In the genomic region with DNA sequence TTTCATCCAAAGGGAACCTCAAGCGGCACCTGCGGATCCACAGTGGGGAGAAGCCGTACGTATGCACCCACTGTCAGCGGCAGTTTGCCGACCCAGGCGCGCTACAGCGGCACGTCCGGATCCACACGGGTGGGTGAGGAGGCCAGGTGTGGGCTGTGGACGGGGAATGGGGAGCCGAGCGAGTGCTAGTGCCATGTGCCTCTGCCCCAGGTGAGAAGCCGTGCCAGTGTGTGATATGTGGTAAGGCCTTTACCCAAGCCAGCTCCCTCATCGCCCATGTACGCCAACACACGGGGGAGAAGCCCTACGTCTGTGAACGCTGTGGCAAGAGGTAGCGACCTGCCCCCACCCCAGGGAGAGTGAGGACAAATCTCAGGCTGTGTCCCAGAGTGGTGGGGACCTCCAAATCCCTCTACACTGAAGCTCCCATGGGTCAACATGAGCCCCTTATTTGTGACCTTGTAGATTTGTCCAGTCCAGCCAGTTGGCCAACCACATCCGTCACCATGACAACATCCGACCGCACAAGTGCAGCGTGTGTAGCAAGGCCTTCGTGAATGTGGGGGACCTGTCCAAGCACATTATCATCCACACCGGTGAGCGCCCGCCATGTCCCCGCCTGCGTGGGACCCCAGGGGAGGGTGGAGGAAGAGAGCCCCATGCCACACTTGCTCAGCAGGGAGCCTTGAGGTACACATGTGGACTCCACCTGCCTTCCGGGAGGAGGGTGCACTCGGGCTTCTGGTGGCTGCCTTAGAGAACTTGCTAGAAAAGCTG, we compare ENCODE assay signal across 37 mouse cellular contexts. TPM values are rescaled to one million over a fixed set of nuclear protein-coding genes. Genes with fewer than 3 reads are reported as not detected.
DNase-seq lines count a peak whose midpoint lies in the region; ATAC-seq and TF ChIP-seq lines count a peak whose summit lies in the region.
"Had no signal": no experiment of that assay in that cellular context is flagged by ENCODE, and none has a peak within 500 bp of the region (broad histone marks: within the 10 kb centered on the region; RNA-seq: fewer than 3 reads in every experiment).

No protein-coding gene starts in this region.

- H3K4me1 ChIP-seq in cerebellum, adult 2 months (ENCODE audit: control insufficient read depth, insufficient read depth, low read length) = peaks cover 31% of the 10 kb centered on the region
- no peaks in the 10 kb centered on the region for H3K4me1 ChIP-seq in intestine, postnatal 0 days (replicated peaks; ENCODE audit: control insufficient read depth, insufficient read depth, low read length)
- peaks cover 5% of the 10 kb centered on the region; the same call in 1 of the 2 replicates for H3K4me1 ChIP-seq in intestine, embryonic 16.5 days (ENCODE audit: control insufficient read depth, insufficient read depth, low read length)
- peaks cover 21% of the 10 kb centered on the region for H3K4me1 ChIP-seq in midbrain, embryonic 10.5 days
- no peaks in the 10 kb centered on the region for H3K4me1 ChIP-seq in midbrain, postnatal 0 days (ENCODE audit: insufficient read depth, low read length)
- H3K4me1 ChIP-seq: intestine, embryonic 15.5 days; limb, embryonic 13.5 days had no signal

- H3K9ac ChIP-seq in intestine, postnatal 0 days (ENCODE audit: low read depth, low read length) = no peak overlapping the region
- no peak overlapping the region for H3K9ac ChIP-seq in intestine, embryonic 16.5 days (ENCODE audit: low read depth, low read length)
- no peak overlapping the region for H3K9ac ChIP-seq in midbrain, postnatal 0 days (replicated peaks; ENCODE audit: low read length, poor library complexity, severe bottlenecking)
- H3K9ac ChIP-seq: embryonic facial prominence, embryonic 15.5 days; forebrain, embryonic 12.5 days; forebrain, postnatal 0 days; intestine, embryonic 15.5 days; limb, embryonic 13.5 days had no signal

- DNase-seq in cerebellum, adult 11-12 months = peak; percentile 34
- no peak for DNase-seq in cerebellum, adult 2 months
- DNase-seq in midbrain, embryonic 10.5 days (ENCODE audit: low spot score) = peak; percentile 41
- no peak for DNase-seq in midbrain, postnatal 0 days (ENCODE audit: low spot score)
- DNase-seq in Muller cell, postnatal 12 days (ENCODE audit: inconsistent ontology term) = peak; percentile 61
- no peak for DNase-seq in spleen, postnatal 10 days (ENCODE audit: low spot score in 2 of 2)
- DNase-seq: cerebellum, adult 9-11 months; forebrain, postnatal 0 days; heart, postnatal 14 days; kidney, adult 9 months; kidney, postnatal 10 days; lung, adult 18-20 months; lung, postnatal 4 days; right cerebral cortex, postnatal 25 days; thymus, postnatal 25 days had no signal

- H3K9me3 ChIP-seq in intestine, postnatal 0 days (ENCODE audit: control insufficient read depth) = no peaks in the 10 kb centered on the region
- no peaks in the 10 kb centered on the region for H3K9me3 ChIP-seq in intestine, embryonic 16.5 days (ENCODE audit: control insufficient read depth, low read length)
- no peaks in the 10 kb centered on the region for H3K9me3 ChIP-seq in midbrain, embryonic 10.5 days (replicated peaks)
- H3K9me3 ChIP-seq in midbrain, postnatal 0 days (ENCODE audit: low read length) = no peaks in the 10 kb centered on the region
- H3K9me3 ChIP-seq: embryonic facial prominence, embryonic 10.5 days; embryonic facial prominence, embryonic 15.5 days; forebrain, embryonic 12.5 days; hindbrain, embryonic 10.5 days; intestine, embryonic 15.5 days; limb, embryonic 13.5 days had no signal

- no peak for ATAC-seq in intestine, postnatal 0 days
- ATAC-seq in intestine, embryonic 16.5 days = no peak
- no peak for ATAC-seq in midbrain, postnatal 0 days (ENCODE audit: low FRiP score)
- ATAC-seq: forebrain, postnatal 0 days; hindbrain, embryonic 16.5 days; intestine, embryonic 15.5 days; lung, postnatal 0 days had no signal

- H3K27me3 ChIP-seq in cerebellum, adult 2 months (ENCODE audit: control insufficient read depth, insufficient read depth, low read length) = no peaks in the 10 kb centered on the region
- no peaks in the 10 kb centered on the region for H3K27me3 ChIP-seq in intestine, postnatal 0 days (replicated peaks; ENCODE audit: control insufficient read depth, insufficient read depth, low read length)
- H3K27me3 ChIP-seq in intestine, embryonic 16.5 days (replicated peaks; ENCODE audit: control insufficient read depth, insufficient read depth, low read length) = no peaks in the 10 kb centered on the region
- H3K27me3 ChIP-seq in midbrain, embryonic 10.5 days (ENCODE audit: low read depth, poor library complexity, severe bottlenecking) = no peaks in the 10 kb centered on the region
- no peaks in the 10 kb centered on the region for H3K27me3 ChIP-seq in midbrain, postnatal 0 days (ENCODE audit: insufficient read depth, low read length)
- H3K27me3 ChIP-seq: embryonic facial prominence, embryonic 15.5 days; forebrain, embryonic 12.5 days; intestine, embryonic 15.5 days; limb, embryonic 13.5 days had no signal

- H3K36me3 ChIP-seq in intestine, postnatal 0 days (ENCODE audit: control insufficient read depth, insufficient read depth) = peaks cover 90% of the 10 kb centered on the region
- peaks cover 36% of the 10 kb centered on the region for H3K36me3 ChIP-seq in intestine, embryonic 16.5 days (ENCODE audit: control insufficient read depth, insufficient read depth, low read length)
- peaks cover 96% of the 10 kb centered on the region for H3K36me3 ChIP-seq in midbrain, embryonic 10.5 days
- H3K36me3 ChIP-seq in midbrain, postnatal 0 days (ENCODE audit: insufficient read depth, low read length) = peaks cover 78% of the 10 kb centered on the region

- H3K27ac ChIP-seq in cerebellum, adult 2 months (ENCODE audit: insufficient read depth, low read length) = no peak overlapping the region
- H3K27ac ChIP-seq in intestine, postnatal 0 days (ENCODE audit: low read depth, low read length) = peak overlapping the region; percentile 21; the same call in 1 of the 2 replicates
- no peak overlapping the region for H3K27ac ChIP-seq in intestine, embryonic 16.5 days (ENCODE audit: low read length)
- H3K27ac ChIP-seq in midbrain, embryonic 10.5 days (replicated peaks) = no peak overlapping the region; the same call in 1 of the 2 replicates
- no peak overlapping the region for H3K27ac ChIP-seq in midbrain, postnatal 0 days (ENCODE audit: low read depth, low read length)
- H3K27ac ChIP-seq: embryonic facial prominence, embryonic 10.5 days; embryonic facial prominence, embryonic 15.5 days; forebrain, embryonic 12.5 days; intestine, embryonic 15.5 days; limb, embryonic 13.5 days had no signal

- TF ChIP-seq POLR2A in cerebellum, adult 2 months (IDR thresholded peaks at IDR 0.05; ENCODE audit: borderline replicate concordance, insufficient read depth, low read length) = no peak

- WGBS in cerebellum, adult 2 months = 78% methylated on average over 34 of the region's 34 CpGs
- 89% methylated on average over 34 of the region's 34 CpGs for WGBS in intestine, postnatal 0 days
- 90% methylated on average over 34 of the region's 34 CpGs for WGBS in intestine, embryonic 16.5 days
- 93% methylated on average over 34 of the region's 34 CpGs for WGBS in midbrain, embryonic 10.5 days
- WGBS in midbrain, postnatal 0 days = 83% methylated on average over 34 of the region's 34 CpGs

- TF ChIP-seq CTCF in cerebellum, adult 2 months (IDR thresholded peaks at IDR 0.05; ENCODE audit: borderline replicate concordance, insufficient read depth, low read depth, low read length) = no peak
- TF ChIP-seq CTCF in intestine, postnatal 0 days (IDR thresholded peaks at IDR 0.05; ENCODE audit: low read depth) = no peak
- TF ChIP-seq CTCF in midbrain, postnatal 0 days (IDR thresholded peaks at IDR 0.05) = no peak

- H3K4me2 ChIP-seq in intestine, postnatal 0 days (replicated peaks; ENCODE audit: low read depth) = no peak overlapping the region
- H3K4me2 ChIP-seq in intestine, embryonic 16.5 days (ENCODE audit: low read depth, low read length) = no peak overlapping the region
- H3K4me2 ChIP-seq in midbrain, postnatal 0 days (ENCODE audit: low read depth, low read length, poor library complexity, severe bottlenecking) = no peak overlapping the region
- H3K4me2 ChIP-seq: embryonic facial prominence, embryonic 15.5 days; forebrain, embryonic 12.5 days; intestine, embryonic 15.5 days; limb, embryonic 13.5 days; liver, embryonic 11.5 days; midbrain, embryonic 11.5 days had no signal

- no peak overlapping the region for H3K4me3 ChIP-seq in cerebellum, adult 2 months (replicated peaks; ENCODE audit: insufficient read depth, low read depth, low read length)
- no peak overlapping the region for H3K4me3 ChIP-seq in intestine, postnatal 0 days (ENCODE audit: low read depth, low read length)
- no peak overlapping the region for H3K4me3 ChIP-seq in intestine, embryonic 16.5 days (ENCODE audit: low read length)
- no peak overlapping the region for H3K4me3 ChIP-seq in midbrain, embryonic 10.5 days
- H3K4me3 ChIP-seq in midbrain, postnatal 0 days (ENCODE audit: low read depth, low read length) = no peak overlapping the region
- H3K4me3 ChIP-seq: embryonic facial prominence, embryonic 10.5 days; embryonic facial prominence, embryonic 15.5 days; forebrain, embryonic 12.5 days; hindbrain, embryonic 10.5 days; intestine, embryonic 15.5 days; limb, embryonic 13.5 days had no signal

RNA-seq across cellular contexts. Expression of gene Zbtb17, which starts 21.2 kb away (rescaled TPM):
- polyA plus RNA-seq in cerebellum, adult 2 months (2012; rRNA removed) = 34.7 TPM in 2 replicates
- polyA plus RNA-seq in intestine, postnatal 0 days (2015; fragmentation: Nextera tagmentation; extraction: Ambion mirVana) = 9.7 and 9.8 TPM in 2 replicates
- polyA plus RNA-seq in intestine, embryonic 16.5 days (2015; fragmentation: Nextera tagmentation; extraction: Ambion mirVana) = 21.5 and 27.2 TPM in 2 replicates
- 55.1 and 61.5 TPM in 2 replicates for polyA plus RNA-seq in midbrain, embryonic 10.5 days (2016; fragmentation: Nextera tagmentation; extraction: Ambion mirVana)
- total RNA-seq in midbrain, postnatal 0 days (2014; rRNA removed) = 31.0 and 34.4 TPM in 2 replicates
- polyA plus RNA-seq in midbrain, postnatal 0 days (2015; fragmentation: Nextera tagmentation; extraction: Ambion mirVana) = 30.1 and 30.8 TPM in 2 replicates

RNA-seq across cellular contexts. Expression of gene Srarp, which starts 29.8 kb away (rescaled TPM):
- polyA plus RNA-seq in cerebellum, adult 2 months (2012; rRNA removed) = 8.7 and 12.9 TPM in 2 replicates
- polyA plus RNA-seq in intestine, postnatal 0 days (2015; fragmentation: Nextera tagmentation; extraction: Ambion mirVana) = not detected in 2 replicates
- not detected in 2 replicates for polyA plus RNA-seq in intestine, embryonic 16.5 days (2015; fragmentation: Nextera tagmentation; extraction: Ambion mirVana)
- polyA plus RNA-seq in midbrain, embryonic 10.5 days (2016; fragmentation: Nextera tagmentation; extraction: Ambion mirVana) = not detected in 2 replicates
- total RNA-seq in midbrain, postnatal 0 days (2014; rRNA removed) = 1.9 and 4.5 TPM in 2 replicates
- polyA plus RNA-seq in midbrain, postnatal 0 days (2015; fragmentation: Nextera tagmentation; extraction: Ambion mirVana) = 0.52 and 0.76 TPM in 2 replicates
- total RNA-seq: adrenal gland, postnatal 4 days; gastrocnemius, postnatal 4 days; monocyte, adult 5-6 weeks had no signal
- polyA plus RNA-seq: embryonic facial prominence, embryonic 10.5 days; embryonic facial prominence, embryonic 15.5 days; forebrain, embryonic 12.5 days; heart, embryonic 14.5 days; hindbrain, embryonic 10.5 days; intestine, embryonic 15.5 days; limb, embryonic 13.5 days; liver, embryonic 11.5 days; lung, postnatal 0 days; midbrain, embryonic 11.5 days; stomach, embryonic 16.5 days had no signal

RNA-seq across cellular contexts. Expression of gene Hspb7, which starts 45.1 kb away (rescaled TPM):
- polyA plus RNA-seq in cerebellum, adult 2 months (2012; rRNA removed) = 0.10 and 0.16 TPM in 2 replicates
- 4.7 and 8.0 TPM in 2 replicates for polyA plus RNA-seq in intestine, postnatal 0 days (2015; fragmentation: Nextera tagmentation; extraction: Ambion mirVana)
- polyA plus RNA-seq in intestine, embryonic 16.5 days (2015; fragmentation: Nextera tagmentation; extraction: Ambion mirVana) = 5.3 and 6.6 TPM in 2 replicates
- polyA plus RNA-seq in midbrain, embryonic 10.5 days (2016; fragmentation: Nextera tagmentation; extraction: Ambion mirVana) = not detected in 2 replicates
- 0.05 TPM in 1 of 2 replicates, not detected in the other for total RNA-seq in midbrain, postnatal 0 days (2014; rRNA removed)
- 0.10 and 0.12 TPM in 2 replicates for polyA plus RNA-seq in midbrain, postnatal 0 days (2015; fragmentation: Nextera tagmentation; extraction: Ambion mirVana)
- total RNA-seq: forebrain, postnatal 0 days; monocyte, adult 5-6 weeks had no signal
- polyA plus RNA-seq: embryonic facial prominence, embryonic 10.5 days; forebrain, embryonic 12.5 days; forebrain, postnatal 0 days; hindbrain, embryonic 10.5 days; midbrain, embryonic 11.5 days had no signal

RNA-seq across cellular contexts. Expression of gene Clcnkb, which starts 49.9 kb away (rescaled TPM):
- polyA plus RNA-seq in cerebellum, adult 2 months (2012; rRNA removed) = not detected in 2 replicates
- polyA plus RNA-seq in intestine, postnatal 0 days (2015; fragmentation: Nextera tagmentation; extraction: Ambion mirVana) = not detected in 2 replicates
- 0.24 TPM in 1 of 2 replicates, not detected in the other for polyA plus RNA-seq in intestine, embryonic 16.5 days (2015; fragmentation: Nextera tagmentation; extraction: Ambion mirVana)
- polyA plus RNA-seq in midbrain, embryonic 10.5 days (2016; fragmentation: Nextera tagmentation; extraction: Ambion mirVana) = not detected in 2 replicates
- total RNA-seq in midbrain, postnatal 0 days (2014; rRNA removed) = not detected in 2 replicates
- 0.27 and 0.43 TPM in 2 replicates for polyA plus RNA-seq in midbrain, postnatal 0 days (2015; fragmentation: Nextera tagmentation; extraction: Ambion mirVana)
- total RNA-seq: adrenal gland, adult 18-20 months; forebrain, postnatal 0 days; left cerebral cortex, adult 18-20 months; left cerebral cortex, postnatal 14 days; monocyte, adult 5-6 weeks had no signal
- polyA plus RNA-seq: embryonic facial prominence, embryonic 15.5 days; forebrain, embryonic 12.5 days; forebrain, postnatal 0 days; hindbrain, embryonic 10.5 days; hindbrain, embryonic 16.5 days; intestine, embryonic 15.5 days; large intestine, adult 2 months; limb, embryonic 13.5 days; liver, embryonic 11.5 days; lung, postnatal 0 days; midbrain, embryonic 11.5 days; neural tube, embryonic 14.5 days; stomach, embryonic 16.5 days had no signal

Comparison
In these comparisons a context has a peak if more than half of its experiments do, and no peak if none do; other contexts are left out.
1. DNase-seq: peak in cerebellum, adult 11-12 months (single experiment), midbrain, embryonic 10.5 days (single experiment) and Muller cell, postnatal 12 days (single experiment); none in cerebellum, adult 2 months (0 of 2), midbrain, postnatal 0 days (single experiment) and spleen, postnatal 10 days (0 of 2).